Mouse (Mus musculus) forebrain, embryonic 11.5 days (tissue): ENCODE measurements at regions not wholly inside any gene's neighbourhood (a gene's known extent, or its start where the extent isn't known, plus 50 kb on each side); places are given as distances from the start of the nearest gene placed in this dataset.
A peak's percentile ranks its signal among the peaks of the same experiment; 100 is the strongest.

Source experiments
- ATAC-seq: fragments of 200-750 bp; cut with Nextera tagmentation; replicated peaks from 2 replicates; pipeline ENCODE4 v1.8.0; 2017; ENCODE audit warnings: moderate TSS enrichment; ENCODE audit not compliant: low FRiP score
- DNase-seq: peaks from one replicate; pipeline ENCODE4 v3.0.0-alpha.2; 2017; ENCODE audit warnings: low spot score
- H3K27ac ChIP-seq: fragments of 300-500 bp; sonication (generic); 2 replicates; pipeline ENCODE4 v1.5.1; 2014; ENCODE audit warnings: low read depth, low read length
- H3K27me3 ChIP-seq: fragments of 300-500 bp; sonication (generic); 2 replicates; pipeline ENCODE4 v1.6.1; 2014; ENCODE audit warnings: mild to moderate bottlenecking, low read length, mixed read lengths; ENCODE audit not compliant: control insufficient read depth, insufficient read depth
- H3K36me3 ChIP-seq: fragments of 300-500 bp; sonication (generic); 2 replicates; pipeline ENCODE4 v1.6.1; 2014; ENCODE audit warnings: mild to moderate bottlenecking, low read length, moderate library complexity, mixed read lengths; ENCODE audit not compliant: control insufficient read depth, insufficient read depth
- H3K4me1 ChIP-seq: fragments of 300-500 bp; sonication (generic); replicated peaks from 2 replicates; pipeline ENCODE4 v1.6.1; 2014; ENCODE audit warnings: low read length, mixed read lengths; ENCODE audit not compliant: control insufficient read depth, insufficient read depth
- H3K4me2 ChIP-seq: fragments of 300-500 bp; sonication (generic); 2 replicates; pipeline ENCODE4 v1.6.1; 2014; ENCODE audit warnings: low read depth, mild to moderate bottlenecking, low read length, moderate library complexity, mixed read lengths; ENCODE audit not compliant: severe bottlenecking
- H3K4me3 ChIP-seq: fragments of 300-500 bp; sonication (generic); 2 replicates; pipeline ENCODE4 v1.5.1; 2014; ENCODE audit warnings: low read depth, low read length
- H3K9ac ChIP-seq: fragments of 300-500 bp; sonication (generic); 2 replicates; pipeline ENCODE4 v1.6.1; 2014; ENCODE audit warnings: low read length
- H3K9me3 ChIP-seq: fragments of 300-500 bp; sonication (generic); 2 replicates; pipeline ENCODE4 v1.6.1; 2016; ENCODE audit warnings: low read length, mixed read lengths; ENCODE audit not compliant: control insufficient read depth
- WGBS: fragments of 180-500 bp; shearing (Covaris S2); extraction: QIAGEN DNeasy Blood & Tissue Kit; methylation state at CpG from one replicate; pipeline ENCODE4 v1.1.7; 2014; 5-methylcytosine and 5-hydroxymethylcytosine counted together

GRCm38 (mm10) chr16:5787206-5787605 is 97.9 kb upstream of the Rbfox1 start:
- no peaks in the 10 kb centered on the region for H3K27me3 ChIP-seq
- no peaks in the 10 kb centered on the region for H3K4me1 ChIP-seq
- ATAC-seq: no peak
- H3K4me2 ChIP-seq: no peak overlapping the region
- H3K36me3 ChIP-seq: no peaks in the 10 kb centered on the region
- H3K27ac ChIP-seq: no peak overlapping the region
- H3K4me3 ChIP-seq: no peak overlapping the region
- H3K9ac ChIP-seq: no peak overlapping the region
- no peak for DNase-seq
- H3K9me3 ChIP-seq: no peaks in the 10 kb centered on the region

- no peak overlapping the region for H3K27ac ChIP-seq
- H3K9me3 ChIP-seq: no peaks in the 10 kb centered on the region
- DNase-seq (no peak), ATAC-seq (no peak)
- no peak overlapping the region for H3K9ac ChIP-seq
- H3K4me3 ChIP-seq: no peak overlapping the region
- no peak overlapping the region for H3K4me2 ChIP-seq
- H3K4me1 ChIP-seq: no peaks in the 10 kb centered on the region
- no peaks in the 10 kb centered on the region for H3K27me3 ChIP-seq
- WGBS: 86% methylated on average over 19 of the region's 19 CpGs
- no peaks in the 10 kb centered on the region for H3K36me3 ChIP-seq
Measured at GRCm38 (mm10) chr16:5766771-5767421, 118.3 kb upstream of the Rbfox1 start.

- WGBS: 36% methylated on average over 4 of the region's 4 CpGs
- no peak for ATAC-seq
- H3K4me1 ChIP-seq: no peaks in the 10 kb centered on the region
Measured at GRCm38 (mm10) chr16:5765143-5765542, 120.0 kb upstream of the Rbfox1 start.

GRCm38 (mm10) chr16:5760821-5761220 is 124.3 kb upstream of the Rbfox1 start:
- Histone ChIP-seq H3K36me3 (no peaks in the 10 kb centered on the region), H3K27ac (no peak overlapping the region), H3K4me3 (no peak overlapping the region), H3K4me2 (no peak overlapping the region), H3K9ac (no peak overlapping the region), H3K27me3 (no peaks in the 10 kb centered on the region), H3K4me1 (no peaks in the 10 kb centered on the region), H3K9me3 (no peaks in the 10 kb centered on the region)
- DNase-seq: no peak
- ATAC-seq: no peak
- 93% methylated on average over 4 of the region's 4 CpGs for WGBS

More at GRCm38 (mm10) chr16:5765143-5765542, 120.0 kb upstream of the Rbfox1 start:
- DNase-seq: peak; percentile 74
- H3K27me3 ChIP-seq: no peaks in the 10 kb centered on the region
- no peaks in the 10 kb centered on the region for H3K9me3 ChIP-seq
- H3K9ac ChIP-seq: no peak overlapping the region
- no peak overlapping the region for H3K27ac ChIP-seq
- no peaks in the 10 kb centered on the region for H3K36me3 ChIP-seq
- no peak overlapping the region for H3K4me2 ChIP-seq
- no peak overlapping the region for H3K4me3 ChIP-seq

- Histone ChIP-seq H3K36me3 (no peaks in the 10 kb centered on the region), H3K4me2 (no peak overlapping the region)
- DNase-seq: no peak
Measured at GRCm38 (mm10) chr16:5759021-5759420, 126.1 kb upstream of the Rbfox1 start.

GRCm38 (mm10) chr16:5742716-5743507 is 142.2 kb upstream of the Rbfox1 start:
- ATAC-seq: peak; percentile 56; the same call in 1 of the 2 replicates
- WGBS: 40% methylated on average over 4 of the region's 4 CpGs
- no peaks in the 10 kb centered on the region for H3K4me1 ChIP-seq
- H3K4me3 ChIP-seq: no peak overlapping the region
- no peak overlapping the region for H3K9ac ChIP-seq
- no peak for DNase-seq
- peaks cover 56% of the 10 kb centered on the region for H3K27me3 ChIP-seq
- H3K9me3 ChIP-seq: no peaks in the 10 kb centered on the region
- H3K4me2 ChIP-seq: no peak overlapping the region
- H3K36me3 ChIP-seq: no peaks in the 10 kb centered on the region
- no peak overlapping the region for H3K27ac ChIP-seq

More at GRCm38 (mm10) chr16:5759021-5759420, 126.1 kb upstream of the Rbfox1 start:
- H3K27ac ChIP-seq: no peak overlapping the region
- no peak overlapping the region for H3K9ac ChIP-seq
- H3K9me3 ChIP-seq: no peaks in the 10 kb centered on the region
- H3K4me3 ChIP-seq: no peak overlapping the region
- 57% methylated on average over 2 of the region's 2 CpGs for WGBS
- no peaks in the 10 kb centered on the region for H3K27me3 ChIP-seq
- no peak for ATAC-seq
- H3K4me1 ChIP-seq: no peaks in the 10 kb centered on the region

- no peak overlapping the region for H3K27ac ChIP-seq
- peaks cover 60% of the 10 kb centered on the region for H3K27me3 ChIP-seq
- no peak overlapping the region for H3K9ac ChIP-seq
- DNase-seq (no peak), ATAC-seq (no peak)
- no peak overlapping the region for H3K4me3 ChIP-seq
- no peaks in the 10 kb centered on the region for H3K4me1 ChIP-seq
- no peaks in the 10 kb centered on the region for H3K36me3 ChIP-seq
- H3K4me2 ChIP-seq: no peak overlapping the region
- 76% methylated on average over 7 of the region's 7 CpGs for WGBS
- H3K9me3 ChIP-seq: no peaks in the 10 kb centered on the region
Measured at GRCm38 (mm10) chr16:5740776-5741175, 144.4 kb upstream of the Rbfox1 start.

GRCm38 (mm10) chr16:5733608-5734007 is 151.5 kb upstream of the Rbfox1 start:
- Histone ChIP-seq H3K27me3 (peaks cover 17% of the 10 kb centered on the region), H3K4me3 (no peak overlapping the region), H3K36me3 (no peaks in the 10 kb centered on the region), H3K4me2 (no peak overlapping the region), H3K27ac (no peak overlapping the region), H3K4me1 (no peaks in the 10 kb centered on the region), H3K9ac (no peak overlapping the region), H3K9me3 (no peaks in the 10 kb centered on the region)
- DNase-seq (no peak), ATAC-seq (no peak)
- WGBS: 77% methylated on average over 4 of the region's 4 CpGs

GRCm38 (mm10) chr16:5722506-5722905 is 162.6 kb upstream of the Rbfox1 start:
- H3K9ac ChIP-seq: no peak overlapping the region
- ATAC-seq: no peak

More at GRCm38 (mm10) chr16:5722506-5722905, 162.6 kb upstream of the Rbfox1 start:
- no peaks in the 10 kb centered on the region for H3K9me3 ChIP-seq
- H3K4me3 ChIP-seq: no peak overlapping the region
- H3K27ac ChIP-seq: no peak overlapping the region
- DNase-seq: no peak
- no peaks in the 10 kb centered on the region for H3K27me3 ChIP-seq
- no peaks in the 10 kb centered on the region for H3K4me1 ChIP-seq
- no peaks in the 10 kb centered on the region for H3K36me3 ChIP-seq
- no peak overlapping the region for H3K4me2 ChIP-seq
